ENCODE assay signal across 8 mouse cellular contexts in genomic region chr11:43528078-43528682, GRCm38 (mm10). TPM values are rescaled to one million over a fixed set of nuclear protein-coding genes. Genes with fewer than 3 reads are reported as not detected.
DNase-seq lines count a peak whose midpoint lies in the region; ATAC-seq and TF ChIP-seq lines count a peak whose summit lies in the region.

No protein-coding gene starts in this region.

- under 1% methylated on average over 25 of the region's 25 CpGs for WGBS in heart, embryonic 15.5 days
- under 1% methylated on average over 25 of the region's 25 CpGs for WGBS in hindbrain, embryonic 14.5 days

- H3K4me2 ChIP-seq in heart, embryonic 15.5 days, result peak overlapping the region; percentile 81
- peak overlapping the region; percentile 96 for H3K4me2 ChIP-seq in hindbrain, embryonic 14.5 days (replicated peaks)

- H3K27me3 ChIP-seq in heart, embryonic 15.5 days, result no peaks in the 10 kb centered on the region
- no peaks in the 10 kb centered on the region for H3K27me3 ChIP-seq in hindbrain, embryonic 14.5 days (ENCODE audit: control insufficient read depth, insufficient read depth, low read length)

- 0 out of 2 replicates have a peak, but pooled peaks have one; percentile 28 for TF ChIP-seq POLR2A in cortical plate, adult 2 months (IDR thresholded peaks at IDR 0.05; ENCODE audit: extremely low read depth, insufficient read depth, low read length)

- no peak; the same call in 1 of the 2 replicates for ATAC-seq in heart, embryonic 15.5 days (replicated peaks; ENCODE audit: insufficient number of reproducible peaks, insufficient read depth, low FRiP score, low read depth)
- ATAC-seq in hindbrain, embryonic 14.5 days (ENCODE audit: low FRiP score), result peak; percentile 31
- peak; percentile 25 for ATAC-seq in megakaryocyte, adult 5-6 weeks (ENCODE audit: poor library complexity, severe bottlenecking)

- H3K36me3 ChIP-seq in heart, embryonic 15.5 days, result peaks cover 4% of the 10 kb centered on the region; the same call in 1 of the 2 replicates
- H3K36me3 ChIP-seq in hindbrain, embryonic 14.5 days (replicated peaks; ENCODE audit: control insufficient read depth, insufficient read depth), result no peaks in the 10 kb centered on the region

- peak overlapping the region; percentile 94 for H3K9ac ChIP-seq in heart, embryonic 15.5 days
- H3K9ac ChIP-seq in hindbrain, embryonic 14.5 days, result peak overlapping the region; percentile 74

- DNase-seq in heart, adult 9 months (ENCODE audit: low spot score in 2 of 2), result no peak
- peak; percentile 41 for DNase-seq in CD4-positive helper T cell, adult 2 months (ENCODE audit: low read depth, low spot score)
- peak; percentile 58 for DNase-seq in hindbrain, embryonic 14.5 days (ENCODE audit: low spot score)
- no peak for DNase-seq in spleen, postnatal 10 days (ENCODE audit: low spot score in 2 of 2)
- DNase-seq in kidney, postnatal 4 days, result no peak

- H3K27ac ChIP-seq in heart, embryonic 15.5 days, result peak overlapping the region; percentile 93
- H3K27ac ChIP-seq in cortical plate, adult 2 months (ENCODE audit: insufficient read depth, low read length), result peak overlapping the region; percentile 83
- peak overlapping the region; percentile 81 for H3K27ac ChIP-seq in hindbrain, embryonic 14.5 days

- peaks cover 30% of the 10 kb centered on the region for H3K4me1 ChIP-seq in heart, embryonic 15.5 days (replicated peaks)
- no peaks in the 10 kb centered on the region for H3K4me1 ChIP-seq in cortical plate, adult 2 months (ENCODE audit: control insufficient read depth, insufficient read depth, low read length)
- peaks cover 11% of the 10 kb centered on the region; the same call in 1 of the 2 replicates for H3K4me1 ChIP-seq in hindbrain, embryonic 14.5 days (replicated peaks; ENCODE audit: control insufficient read depth, insufficient read depth, low read length)

- H3K4me3 ChIP-seq in heart, embryonic 15.5 days, result peak overlapping the region; percentile 94
- H3K4me3 ChIP-seq in cortical plate, adult 2 months (ENCODE audit: insufficient read depth, low read length), result peak overlapping the region; percentile 98
- H3K4me3 ChIP-seq in hindbrain, embryonic 14.5 days (replicated peaks; ENCODE audit: low read length), result peak overlapping the region; percentile 87

- no peak for TF ChIP-seq CTCF in cortical plate, adult 2 months (IDR thresholded peaks at IDR 0.05; ENCODE audit: extremely low read depth, insufficient read depth, low read length)

- no peaks in the 10 kb centered on the region for H3K9me3 ChIP-seq in heart, embryonic 15.5 days (replicated peaks)
- no peaks in the 10 kb centered on the region for H3K9me3 ChIP-seq in hindbrain, embryonic 14.5 days (ENCODE audit: control insufficient read depth, low read length)

RNA-seq across cellular contexts. Expression of gene Ccnjl, which starts 0.4 kb away (rescaled TPM):
- 20.2 and 21.0 TPM in 2 replicates for polyA plus RNA-seq in heart, embryonic 15.5 days (2015; fragmentation: Nextera tagmentation; extraction: Ambion mirVana)
- 1.7 and 2.3 TPM in 2 replicates for polyA plus RNA-seq in cortical plate, adult 2 months (2012; rRNA removed)
- 10.9 and 11.9 TPM in 2 replicates for polyA plus RNA-seq in hindbrain, embryonic 14.5 days (2014; fragmentation: Nextera tagmentation; extraction: Ambion mirVana)
- not detected in 2 replicates for total RNA-seq in megakaryocyte, adult 5-6 weeks (2015)
- not detected in 2 replicates for total RNA-seq in megakaryocyte, adult 5-6 weeks (2017)

RNA-seq across cellular contexts. Expression of gene C1qtnf2, which starts 54.1 kb away (rescaled TPM):
- polyA plus RNA-seq in heart, embryonic 15.5 days (2015; fragmentation: Nextera tagmentation; extraction: Ambion mirVana), result 6.4 and 8.1 TPM in 2 replicates
- polyA plus RNA-seq in cortical plate, adult 2 months (2012; rRNA removed), result 2.1 and 3.7 TPM in 2 replicates
- polyA plus RNA-seq in hindbrain, embryonic 14.5 days (2014; fragmentation: Nextera tagmentation; extraction: Ambion mirVana), result 11.8 and 13.5 TPM in 2 replicates
- not detected in 2 replicates for total RNA-seq in megakaryocyte, adult 5-6 weeks (2015)
- total RNA-seq in megakaryocyte, adult 5-6 weeks (2017), result not detected in 2 replicates

RNA-seq across cellular contexts. Expression of gene 4933415A04Rik, which starts 58.7 kb away (rescaled TPM):
- polyA plus RNA-seq in heart, embryonic 15.5 days (2015; fragmentation: Nextera tagmentation; extraction: Ambion mirVana), result 4.6 and 5.4 TPM in 2 replicates
- polyA plus RNA-seq in cortical plate, adult 2 months (2012; rRNA removed), result 0.38 and 0.40 TPM in 2 replicates
- 2.2 and 3.3 TPM in 2 replicates for polyA plus RNA-seq in hindbrain, embryonic 14.5 days (2014; fragmentation: Nextera tagmentation; extraction: Ambion mirVana)
- not detected in 2 replicates for total RNA-seq in megakaryocyte, adult 5-6 weeks (2015)
- total RNA-seq in megakaryocyte, adult 5-6 weeks (2017), result not detected in 2 replicates

Comparison
In these comparisons a context has a peak if more than half of its experiments do, and no peak if none do; other contexts are left out.
1. DNase-seq: peak in CD4-positive helper T cell, adult 2 months (single experiment) and hindbrain, embryonic 14.5 days (single experiment); none in heart, adult 9 months (0 of 2), spleen, postnatal 10 days (0 of 2) and kidney, postnatal 4 days (0 of 2).
2. Peak in every context shown above with its lines, with median percentiles within 50 percentile points of each other: H3K27ac ChIP-seq and H3K4me3 ChIP-seq.